Mouse (Mus musculus): ENCODE results near the gene Meis2. TPM values are rescaled to one million over a fixed set of nuclear protein-coding genes. Genes with fewer than 3 reads are reported as not detected.

The Meis2 gene
- polyA plus RNA-seq, 1 experiment from 2014 or later, result 62.7 TPM

DNA sequence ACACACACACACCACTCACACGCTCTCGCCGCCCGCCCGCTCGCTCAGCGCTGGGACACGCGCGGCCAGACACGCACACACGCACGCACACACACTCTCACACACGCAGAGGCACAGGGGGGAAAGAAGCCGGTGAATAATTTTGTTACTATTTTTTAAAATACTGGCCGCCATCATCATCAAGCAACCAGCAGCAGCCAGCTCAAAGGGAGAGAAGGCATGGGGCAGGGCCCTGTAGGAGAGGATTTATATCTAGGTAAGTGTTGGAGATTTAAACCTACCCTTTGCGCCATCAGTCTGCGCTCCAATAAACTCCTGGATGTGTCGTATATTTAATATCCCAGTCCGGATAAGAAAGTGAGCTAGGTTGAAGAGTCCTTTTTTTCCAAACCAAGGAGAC lies 1.1 kb downstream of the Meis2 start:
- DNase-seq (ENCODE audit: low spot score), result peak; percentile 78
- under 1% methylated on average over 20 of the region's 20 CpGs for WGBS

DNA sequence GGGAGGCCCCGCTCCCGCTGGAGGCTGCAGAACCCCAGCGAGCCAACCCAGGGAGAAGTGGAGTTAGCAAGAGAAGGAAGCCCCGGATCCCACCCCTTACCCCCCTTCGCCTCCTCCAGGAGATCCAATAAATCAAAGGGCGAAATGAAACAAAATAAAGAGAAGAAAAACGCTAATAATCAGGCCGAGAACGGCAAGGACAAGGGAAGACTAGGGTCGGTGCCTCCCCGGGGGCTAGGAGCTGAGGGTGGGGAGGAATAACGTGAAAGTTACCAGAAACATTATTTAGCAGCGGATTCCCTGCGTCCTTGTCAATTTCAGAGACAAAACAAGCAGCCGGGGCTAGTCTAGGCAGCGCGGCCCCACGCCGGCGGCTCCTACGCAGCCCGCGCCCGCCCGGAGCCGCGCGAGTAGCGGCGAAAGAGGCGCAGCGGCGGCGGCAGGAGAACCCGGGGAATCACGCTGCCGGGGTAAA lies 1.8 kb downstream of the Meis2 start:
- peak overlapping the region; percentile 99 for H3K27ac ChIP-seq
- H3K4me3 ChIP-seq, result peak overlapping the region; percentile 93
- no peaks in the 10 kb centered on the region for H3K9me3 ChIP-seq
- H3K36me3 ChIP-seq, result peaks cover 14% of the 10 kb centered on the region; the same call in 1 of the 2 replicates
- 0% methylated on average over 37 of the region's 37 CpGs for WGBS
- DNase-seq (ENCODE audit: low spot score), result no peak
- H3K4me1 ChIP-seq, result peaks cover 29% of the 10 kb centered on the region
- no peaks in the 10 kb centered on the region for H3K27me3 ChIP-seq (ENCODE audit: insufficient read depth, poor library complexity, severe bottlenecking)

More for the DNA sequence above, 1.1 kb downstream of the Meis2 start:
- H3K9me3 ChIP-seq, result no peaks in the 10 kb centered on the region
- H3K4me3 ChIP-seq, result peak overlapping the region; percentile 93
- no peaks in the 10 kb centered on the region for H3K27me3 ChIP-seq (ENCODE audit: insufficient read depth, poor library complexity, severe bottlenecking)
- H3K27ac ChIP-seq, result peak overlapping the region; percentile 99
- peaks cover 7% of the 10 kb centered on the region; the same call in 1 of the 2 replicates for H3K36me3 ChIP-seq
- peaks cover 26% of the 10 kb centered on the region for H3K4me1 ChIP-seq

DNA sequence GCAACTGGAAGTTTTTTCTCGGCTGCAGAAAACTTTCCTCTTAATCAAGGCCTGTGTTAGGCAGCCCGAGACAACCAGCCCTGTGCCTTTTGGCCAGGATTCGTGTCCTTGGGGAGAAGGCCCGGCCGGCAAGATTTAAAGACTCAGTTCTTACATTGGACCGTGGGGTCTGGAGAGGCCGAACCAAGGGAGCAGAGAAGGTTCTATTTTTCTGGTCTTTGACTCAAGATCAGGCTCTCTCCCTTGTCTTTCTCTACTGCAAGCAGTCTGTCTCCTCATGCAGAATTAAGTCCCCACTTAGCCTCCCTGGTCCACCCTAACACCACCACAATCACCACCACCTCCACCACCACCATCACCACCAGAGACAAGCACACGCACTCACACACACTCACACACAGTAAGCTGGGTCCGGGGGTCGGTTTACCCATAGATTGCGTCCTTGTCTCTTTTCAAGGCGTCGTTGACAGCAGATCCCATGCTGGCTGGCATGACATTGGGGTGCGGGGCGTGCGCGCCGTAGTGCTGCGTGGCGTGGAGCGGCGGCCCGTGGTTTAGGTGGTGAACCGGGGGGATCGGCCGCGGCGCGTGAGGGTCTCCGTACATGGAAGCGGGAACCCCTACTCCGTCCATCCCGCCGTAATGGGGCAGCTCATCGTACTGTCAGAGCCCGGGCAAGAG lies 2.7 kb downstream of the Meis2 start:
- no peak for DNase-seq (ENCODE audit: low spot score)
- Histone ChIP-seq H3K36me3 (peaks cover 23% of the 10 kb centered on the region; the same call in 1 of the 2 replicates), H3K4me3 (peak overlapping the region; percentile 93), H3K27ac (peak overlapping the region; percentile 99), H3K4me1 (peaks cover 38% of the 10 kb centered on the region), H3K27me3 (ENCODE audit: insufficient read depth, poor library complexity, severe bottlenecking) (no peaks in the 10 kb centered on the region), H3K9me3 (no peaks in the 10 kb centered on the region)
- 1% methylated on average over 36 of the region's 36 CpGs for WGBS

DNA sequence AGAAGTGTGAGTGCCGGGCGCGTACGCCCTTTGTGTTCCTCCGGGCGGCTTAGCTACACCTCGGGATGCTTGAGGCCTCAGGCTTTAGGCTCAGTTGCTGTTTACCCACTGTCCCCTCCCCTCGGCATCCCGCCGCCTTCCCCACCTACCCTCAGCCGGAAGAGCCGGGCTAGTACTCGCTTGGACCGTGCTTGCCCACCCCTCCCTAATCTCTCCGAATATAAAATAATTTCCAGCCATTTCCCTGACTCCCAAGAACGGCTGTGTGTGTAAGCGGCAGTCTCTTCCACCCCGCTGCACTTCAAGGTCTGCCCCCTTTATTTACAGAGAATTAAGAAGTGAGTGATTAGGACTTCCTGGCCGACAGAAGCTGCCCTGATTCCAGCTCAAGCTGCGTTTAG lies 3.4 kb downstream of the Meis2 start:
- peaks cover 28% of the 10 kb centered on the region; the same call in 1 of the 2 replicates for H3K36me3 ChIP-seq
- H3K27ac ChIP-seq, result peak overlapping the region; percentile 99
- H3K9me3 ChIP-seq, result no peaks in the 10 kb centered on the region
- under 1% methylated on average over 20 of the region's 20 CpGs for WGBS
- no peaks in the 10 kb centered on the region for H3K27me3 ChIP-seq (ENCODE audit: insufficient read depth, poor library complexity, severe bottlenecking)
- DNase-seq (ENCODE audit: low spot score), result peak; percentile 80
- peak overlapping the region; percentile 93 for H3K4me3 ChIP-seq
- peaks cover 41% of the 10 kb centered on the region for H3K4me1 ChIP-seq

DNA sequence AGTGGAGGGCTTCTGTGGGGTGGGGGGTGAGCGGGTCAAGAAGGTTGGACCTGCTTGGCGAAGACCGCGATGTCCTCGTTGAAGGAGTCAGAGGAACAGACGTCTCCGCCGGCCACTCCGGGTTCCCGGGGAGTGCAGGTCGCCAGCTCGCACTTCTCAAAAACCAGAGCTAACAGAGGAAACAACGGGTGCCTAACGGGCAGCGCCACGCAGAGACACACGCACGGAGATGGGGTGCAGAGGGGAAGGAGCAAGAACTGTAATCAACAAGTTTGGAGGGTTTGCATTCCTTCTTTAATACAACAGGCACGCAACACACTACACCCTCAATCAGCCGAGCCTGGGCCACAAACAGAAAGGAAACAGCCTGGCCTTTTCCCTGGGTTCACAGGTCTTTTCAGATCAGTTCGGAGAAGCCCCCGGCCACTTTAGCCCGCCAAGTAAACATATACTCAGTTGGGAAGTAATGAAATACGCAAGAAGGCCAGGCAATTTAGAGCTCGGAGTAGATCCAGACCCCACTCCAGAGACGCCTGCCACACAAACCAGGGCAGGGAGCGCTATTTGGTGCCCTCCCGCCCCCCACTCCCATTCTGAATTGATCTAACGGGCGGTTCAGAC lies 4.1 kb downstream of the Meis2 start:
- under 1% methylated on average over 30 of the region's 30 CpGs for WGBS
- Histone ChIP-seq H3K9me3 (no peaks in the 10 kb centered on the region), H3K4me1 (peaks cover 46% of the 10 kb centered on the region), H3K36me3 (peaks cover 28% of the 10 kb centered on the region; the same call in 1 of the 2 replicates), H3K27me3 (ENCODE audit: insufficient read depth, poor library complexity, severe bottlenecking) (no peaks in the 10 kb centered on the region), H3K4me3 (peak overlapping the region; percentile 93), H3K27ac (peak overlapping the region; percentile 99)
- no peak for DNase-seq (ENCODE audit: low spot score)

DNA sequence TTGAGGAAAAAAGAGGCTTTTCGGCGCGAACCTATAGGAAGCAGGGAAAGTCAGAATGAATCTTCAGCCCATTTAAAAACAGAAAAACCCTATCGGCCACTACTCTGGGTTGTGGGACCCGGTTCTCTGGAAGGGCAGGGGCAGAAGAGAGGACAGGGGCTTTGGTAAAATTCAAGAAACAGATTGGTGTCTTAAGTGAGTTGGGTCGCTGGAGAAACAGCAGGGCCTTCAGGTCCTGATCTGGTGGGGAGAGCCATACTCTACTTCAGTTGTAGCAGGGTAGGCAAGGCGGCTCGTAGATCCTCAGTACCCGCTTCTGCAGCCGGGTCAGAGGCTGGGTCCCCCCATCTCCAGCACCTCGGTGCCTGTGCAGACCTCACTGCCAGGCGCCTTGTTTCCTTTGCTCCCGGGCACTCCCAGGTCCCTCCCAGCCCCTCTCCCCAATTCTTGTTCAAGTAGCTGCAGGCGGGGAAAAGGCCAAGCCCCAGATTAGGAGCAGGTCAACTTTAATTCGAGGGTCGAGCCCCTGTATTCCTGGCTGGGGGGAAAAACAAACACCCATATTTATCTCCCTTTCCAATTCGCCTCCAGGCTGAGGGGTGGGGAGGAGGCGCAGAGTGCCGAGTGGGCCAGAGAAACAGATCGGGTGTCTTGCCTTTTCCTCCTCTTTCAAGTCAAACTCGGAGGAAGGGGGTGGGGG lies 4.8 kb downstream of the Meis2 start:
- H3K4me3 ChIP-seq, result peak overlapping the region; percentile 93
- no peak for DNase-seq (ENCODE audit: low spot score)
- H3K9me3 ChIP-seq, result no peaks in the 10 kb centered on the region
- H3K27ac ChIP-seq, result peak overlapping the region; percentile 99
- WGBS, result 4% methylated on average over 21 of the region's 21 CpGs
- peaks cover 33% of the 10 kb centered on the region; the same call in 1 of the 2 replicates for H3K36me3 ChIP-seq
- no peaks in the 10 kb centered on the region for H3K27me3 ChIP-seq (ENCODE audit: insufficient read depth, poor library complexity, severe bottlenecking)
- peaks cover 53% of the 10 kb centered on the region for H3K4me1 ChIP-seq

DNA sequence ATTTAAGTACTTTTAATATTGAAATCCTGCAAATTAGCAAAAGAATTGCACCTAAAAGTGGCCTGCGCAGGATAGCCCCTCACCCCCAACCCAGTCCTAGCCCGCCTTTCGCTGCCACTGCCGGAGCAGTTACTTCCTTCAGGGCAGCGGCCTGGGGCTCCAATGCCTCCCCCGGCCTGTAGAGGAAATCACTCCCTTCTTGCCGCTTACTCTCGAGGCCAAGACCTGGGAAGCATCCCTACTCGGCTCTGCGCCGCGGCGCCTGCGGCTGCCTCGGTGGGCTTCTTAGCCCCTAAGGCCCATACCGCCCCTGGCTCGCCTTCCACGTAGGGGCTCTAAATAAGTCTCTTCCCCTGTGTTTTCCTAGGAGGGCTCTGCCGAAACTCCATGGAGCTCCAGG lies 5.4 kb downstream of the Meis2 start:
- 6% methylated on average over 19 of the region's 19 CpGs for WGBS
- Histone ChIP-seq H3K4me1 (peaks cover 56% of the 10 kb centered on the region), H3K9me3 (no peaks in the 10 kb centered on the region), H3K36me3 (peaks cover 33% of the 10 kb centered on the region; the same call in 1 of the 2 replicates), H3K4me3 (peak overlapping the region; percentile 93), H3K27ac (peak overlapping the region; percentile 99), H3K27me3 (ENCODE audit: insufficient read depth, poor library complexity, severe bottlenecking) (no peaks in the 10 kb centered on the region)
- no peak for DNase-seq (ENCODE audit: low spot score)

DNA sequence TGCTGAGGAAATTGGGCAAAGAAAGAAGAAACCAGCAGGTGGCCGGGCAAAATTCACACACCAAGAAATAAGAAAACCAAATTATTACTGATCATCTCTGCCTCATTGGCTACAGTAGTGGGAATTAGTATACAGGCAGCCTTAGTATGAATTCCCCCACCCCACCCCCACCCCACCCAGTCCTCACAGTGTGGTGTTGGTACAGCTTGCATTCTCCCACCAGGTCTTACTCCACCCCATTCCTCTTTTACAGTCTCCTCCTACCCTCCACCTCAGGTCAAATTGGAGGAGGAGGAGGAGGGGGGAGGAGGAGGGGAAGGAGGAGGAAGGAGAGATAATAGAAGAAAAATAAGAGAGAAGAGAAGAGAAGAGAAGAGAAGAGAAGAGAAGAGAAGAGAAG lies 6.0 kb downstream of the Meis2 start:
- Histone ChIP-seq H3K27me3 (ENCODE audit: insufficient read depth, poor library complexity, severe bottlenecking) (no peaks in the 10 kb centered on the region), H3K36me3 (peaks cover 33% of the 10 kb centered on the region; the same call in 1 of the 2 replicates), H3K4me3 (peak overlapping the region; percentile 93), H3K27ac (peak overlapping the region; percentile 99), H3K4me1 (peaks cover 56% of the 10 kb centered on the region), H3K9me3 (no peaks in the 10 kb centered on the region)
- WGBS, result 65% methylated on average over 1 of the region's 1 CpGs
- no peak for DNase-seq (ENCODE audit: low spot score)

DNA sequence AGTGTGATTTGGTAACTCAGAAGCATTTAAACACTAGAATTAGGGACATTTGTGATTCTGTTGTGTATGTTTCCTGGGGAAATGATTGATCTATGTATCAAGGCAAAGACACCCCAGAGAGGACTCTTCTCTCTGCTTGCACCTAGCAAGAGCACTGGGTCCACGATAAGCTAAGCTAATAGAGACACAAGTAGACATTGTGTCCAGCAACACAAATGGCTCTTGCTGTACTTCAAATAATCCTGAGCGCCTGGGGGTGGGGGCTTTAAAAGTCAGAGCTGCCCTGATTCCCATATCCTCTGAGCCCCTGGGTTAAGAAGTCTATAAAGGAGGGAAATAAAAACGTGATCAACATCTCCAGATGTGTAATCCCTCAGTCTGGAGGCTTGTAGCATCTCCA lies 6.6 kb downstream of the Meis2 start:
- H3K27ac ChIP-seq, result peak overlapping the region; percentile 22; the same call in 1 of the 2 replicates
- no peaks in the 10 kb centered on the region for H3K9me3 ChIP-seq
- H3K36me3 ChIP-seq, result peaks cover 33% of the 10 kb centered on the region; the same call in 1 of the 2 replicates
- no peaks in the 10 kb centered on the region for H3K27me3 ChIP-seq (ENCODE audit: insufficient read depth, poor library complexity, severe bottlenecking)
- WGBS, result 44% methylated on average over 3 of the region's 3 CpGs
- no peak for DNase-seq (ENCODE audit: low spot score)
- H3K4me3 ChIP-seq, result peak overlapping the region; percentile 22; the same call in 1 of the 2 replicates
- H3K4me1 ChIP-seq, result peaks cover 57% of the 10 kb centered on the region

DNA sequence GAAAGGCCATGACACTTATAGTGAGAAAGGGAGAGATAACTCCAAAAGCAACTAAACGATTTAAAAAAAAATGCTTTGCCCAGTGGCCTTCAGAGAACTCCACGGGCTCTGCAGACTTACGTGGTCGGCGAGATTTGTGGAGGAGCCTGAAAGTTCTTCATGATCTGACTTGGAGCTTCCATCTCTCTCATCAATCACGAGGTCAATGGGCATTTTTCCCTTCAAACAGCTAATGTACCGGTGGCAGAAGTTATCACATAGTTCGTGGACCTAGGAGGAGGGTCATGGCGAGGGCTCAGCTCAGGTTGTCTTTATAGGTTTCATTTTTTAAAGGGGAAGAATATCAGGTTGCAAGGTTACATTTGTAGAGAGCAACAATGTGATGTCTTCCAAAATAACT lies 7.1 kb downstream of the Meis2 start:
- 56% methylated on average over 9 of the region's 9 CpGs for WGBS
- no peak for DNase-seq (ENCODE audit: low spot score)
- H3K4me1 ChIP-seq, result peaks cover 63% of the 10 kb centered on the region
- H3K36me3 ChIP-seq, result peaks cover 33% of the 10 kb centered on the region; the same call in 1 of the 2 replicates
- H3K9me3 ChIP-seq, result no peaks in the 10 kb centered on the region
- H3K4me3 ChIP-seq, result peak overlapping the region; percentile 22
- H3K27ac ChIP-seq, result no peak overlapping the region
- H3K27me3 ChIP-seq (ENCODE audit: insufficient read depth, poor library complexity, severe bottlenecking), result no peaks in the 10 kb centered on the region

DNA sequence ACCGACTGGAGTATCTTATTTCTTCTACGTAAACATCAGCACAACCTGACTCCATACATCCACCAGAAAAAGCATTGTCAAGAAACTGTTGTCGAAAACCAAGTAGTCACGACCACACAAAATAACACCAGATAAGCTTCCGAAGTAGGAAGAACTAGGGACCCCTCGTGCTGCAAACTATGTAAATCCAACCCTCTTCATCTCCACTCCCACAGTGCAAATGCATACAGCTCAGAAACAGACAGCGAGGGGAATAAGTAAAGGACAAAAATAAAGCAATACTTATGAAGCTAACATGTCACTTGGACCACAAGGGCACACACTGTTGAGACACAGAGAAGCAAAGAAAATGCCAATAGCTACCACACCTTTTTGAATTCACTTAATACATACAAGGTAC lies 8.8 kb downstream of the Meis2 start:
- peaks cover 77% of the 10 kb centered on the region for H3K4me1 ChIP-seq
- no peak overlapping the region for H3K27ac ChIP-seq
- H3K27me3 ChIP-seq (ENCODE audit: insufficient read depth, poor library complexity, severe bottlenecking), result no peaks in the 10 kb centered on the region
- no peaks in the 10 kb centered on the region for H3K9me3 ChIP-seq
- 59% methylated on average over 7 of the region's 7 CpGs for WGBS
- H3K36me3 ChIP-seq, result peaks cover 33% of the 10 kb centered on the region; the same call in 1 of the 2 replicates
- no peak overlapping the region for H3K4me3 ChIP-seq
- no peak for DNase-seq (ENCODE audit: low spot score)

DNA sequence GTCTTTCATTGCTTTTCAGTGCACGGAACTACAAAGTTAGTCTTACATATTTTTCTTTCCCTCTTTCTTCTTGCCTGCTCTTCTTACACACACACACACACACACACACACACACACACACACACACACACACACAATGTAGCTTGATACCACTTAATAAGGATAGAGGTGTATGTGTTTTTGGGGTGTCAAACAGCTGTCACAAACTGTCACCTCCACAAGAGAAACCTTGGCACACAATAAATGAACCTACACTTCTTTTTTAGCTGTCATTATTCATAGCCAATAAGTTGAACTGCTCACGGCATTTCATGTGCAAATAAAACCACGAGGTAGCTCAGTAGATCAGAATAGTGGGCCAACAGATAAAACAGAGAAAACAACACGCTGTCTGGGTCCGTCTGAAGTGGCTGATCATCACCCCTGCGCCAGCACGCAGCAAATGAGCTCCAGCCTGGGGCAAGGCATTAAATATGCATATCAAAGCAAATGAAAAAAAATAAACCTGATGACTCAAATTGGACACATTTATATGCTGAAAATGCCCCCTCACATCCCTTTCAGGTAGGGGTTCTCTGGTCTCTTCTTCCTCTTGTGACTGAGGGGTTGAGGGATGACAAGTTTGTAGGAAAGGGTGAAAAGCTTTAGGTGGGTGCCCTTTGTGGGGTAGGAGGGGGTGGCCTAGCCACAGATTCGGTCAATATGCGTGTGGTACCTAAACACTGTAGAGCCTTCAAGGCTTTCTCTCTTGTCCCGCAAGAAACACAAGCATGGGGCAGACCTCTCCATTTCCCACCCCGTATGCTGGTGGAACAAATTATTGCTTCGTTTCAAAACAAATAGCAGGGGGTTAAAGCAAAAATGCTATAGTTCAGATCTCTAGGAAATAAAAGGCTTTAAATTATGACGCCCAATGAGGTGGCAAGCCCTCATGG lies 9.7 kb downstream of the Meis2 start:
- H3K4me1 ChIP-seq, result peaks cover 74% of the 10 kb centered on the region
- no peak overlapping the region for H3K27ac ChIP-seq
- 63% methylated on average over 13 of the region's 13 CpGs for WGBS
- no peak for DNase-seq (ENCODE audit: low spot score)
- no peaks in the 10 kb centered on the region for H3K9me3 ChIP-seq
- peaks cover 35% of the 10 kb centered on the region; the same call in 1 of the 2 replicates for H3K36me3 ChIP-seq
- H3K27me3 ChIP-seq (ENCODE audit: insufficient read depth, poor library complexity, severe bottlenecking), result no peaks in the 10 kb centered on the region
- peak overlapping the region; percentile 4; the same call in 1 of the 2 replicates for H3K4me3 ChIP-seq
